Mouse (Mus musculus) splenic B cell, adult 2 months (primary cell): ENCODE results near the gene Rps3.

Experiments
- DNase-seq: peaks from one replicate; pipeline ENCODE4 v3.0.0-alpha.2; 2011; ENCODE audit warnings: low read depth, low spot score
- H3K27me3 ChIP-seq: 2 replicates; pipeline ENCODE4 v1.6.1; 2012; ENCODE audit warnings: mild to moderate bottlenecking, low read length, moderate library complexity, mixed read lengths; ENCODE audit not compliant: control insufficient read depth, poor library complexity, insufficient read depth, severe bottlenecking
- H3K36me3 ChIP-seq: 2 replicates; pipeline ENCODE4 v1.6.1; 2012; ENCODE audit warnings: mild to moderate bottlenecking, low read length, moderate library complexity, mixed read lengths; ENCODE audit not compliant: control insufficient read depth, poor library complexity, insufficient read depth, severe bottlenecking

The Rps3 gene

GRCm38 (mm10) chr7:99467916-99468282, 15.6 kb downstream of the Rps3 start:
- H3K27me3 ChIP-seq, result no peaks in the 10 kb centered on the region
- DNase-seq, result no peak
- no peaks in the 10 kb centered on the region for H3K36me3 ChIP-seq

- no peak for DNase-seq
- no peaks in the 10 kb centered on the region for H3K27me3 ChIP-seq
- no peaks in the 10 kb centered on the region for H3K36me3 ChIP-seq
Measured at GRCm38 (mm10) chr7:99465811-99466210, 17.7 kb downstream of the Rps3 start, which contains the start of gene Klhl35. TSS of gene Klhl35 (plus strand) at chr7:99466004.

- H3K27me3 ChIP-seq, result no peaks in the 10 kb centered on the region
- no peaks in the 10 kb centered on the region for H3K36me3 ChIP-seq
- DNase-seq, result no peak
Measured at GRCm38 (mm10) chr7:99463120-99463519, 20.4 kb downstream of the Rps3 start.

GRCm38 (mm10) chr7:99459888-99460652, 23.5 kb downstream of the Rps3 start:
- no peak for DNase-seq
- Histone ChIP-seq H3K27me3 (no peaks in the 10 kb centered on the region), H3K36me3 (no peaks in the 10 kb centered on the region)

- DNase-seq, result no peak
- Histone ChIP-seq H3K27me3 (no peaks in the 10 kb centered on the region), H3K36me3 (no peaks in the 10 kb centered on the region)
Measured at GRCm38 (mm10) chr7:99458849-99459248, 24.7 kb downstream of the Rps3 start.

- no peaks in the 10 kb centered on the region for H3K36me3 ChIP-seq
- no peak for DNase-seq
Measured at GRCm38 (mm10) chr7:99454044-99454443, 29.5 kb downstream of the Rps3 start.

GRCm38 (mm10) chr7:99452859-99453258, 30.7 kb downstream of the Rps3 start:
- no peak for DNase-seq
- no peaks in the 10 kb centered on the region for H3K36me3 ChIP-seq
- no peaks in the 10 kb centered on the region for H3K27me3 ChIP-seq

More at GRCm38 (mm10) chr7:99454044-99454443, 29.5 kb downstream of the Rps3 start:
- H3K27me3 ChIP-seq, result no peaks in the 10 kb centered on the region

GRCm38 (mm10) chr7:99450703-99451102, 32.8 kb downstream of the Rps3 start:
- DNase-seq, result peak; percentile 88
- H3K27me3 ChIP-seq, result no peaks in the 10 kb centered on the region
- H3K36me3 ChIP-seq, result no peaks in the 10 kb centered on the region

- no peak for DNase-seq
- no peaks in the 10 kb centered on the region for H3K27me3 ChIP-seq
- no peaks in the 10 kb centered on the region for H3K36me3 ChIP-seq
Measured at GRCm38 (mm10) chr7:99449751-99450150, 33.8 kb downstream of the Rps3 start.

GRCm38 (mm10) chr7:99449063-99449462, 34.5 kb downstream of the Rps3 start:
- Histone ChIP-seq H3K36me3 (no peaks in the 10 kb centered on the region), H3K27me3 (no peaks in the 10 kb centered on the region)
- DNase-seq, result peak; percentile 31

- Histone ChIP-seq H3K27me3 (no peaks in the 10 kb centered on the region), H3K36me3 (no peaks in the 10 kb centered on the region)
- no peak for DNase-seq
Measured at GRCm38 (mm10) chr7:99448619-99449018, 34.9 kb downstream of the Rps3 start.

- Histone ChIP-seq H3K36me3 (no peaks in the 10 kb centered on the region), H3K27me3 (no peaks in the 10 kb centered on the region)
- no peak for DNase-seq
Measured at GRCm38 (mm10) chr7:99447323-99447722, 36.2 kb downstream of the Rps3 start.

GRCm38 (mm10) chr7:99445833-99446232, 37.7 kb downstream of the Rps3 start:
- no peak for DNase-seq
- Histone ChIP-seq H3K36me3 (no peaks in the 10 kb centered on the region), H3K27me3 (no peaks in the 10 kb centered on the region)

- Histone ChIP-seq H3K27me3 (no peaks in the 10 kb centered on the region), H3K36me3 (no peaks in the 10 kb centered on the region)
- peak; percentile 30 for DNase-seq
Measured at GRCm38 (mm10) chr7:99444012-99444411, 39.5 kb downstream of the Rps3 start.

- Histone ChIP-seq H3K36me3 (no peaks in the 10 kb centered on the region), H3K27me3 (no peaks in the 10 kb centered on the region)
- no peak for DNase-seq
Measured at GRCm38 (mm10) chr7:99443164-99443563, 40.4 kb downstream of the Rps3 start.
